Mouse (Mus musculus): ENCODE data around the gene 9930022D16Rik. TPM values are rescaled to one million over a fixed set of nuclear protein-coding genes. Genes with fewer than 3 reads are reported as not detected.

The 9930022D16Rik gene
- total RNA-seq (2023), result 0.80 TPM

GRCm38 (mm10) chr11:109413617-109414016, at the start of gene 9930022D16Rik:
TSS of gene 9930022D16Rik (plus strand) at chr11:109413917.

DNA sequence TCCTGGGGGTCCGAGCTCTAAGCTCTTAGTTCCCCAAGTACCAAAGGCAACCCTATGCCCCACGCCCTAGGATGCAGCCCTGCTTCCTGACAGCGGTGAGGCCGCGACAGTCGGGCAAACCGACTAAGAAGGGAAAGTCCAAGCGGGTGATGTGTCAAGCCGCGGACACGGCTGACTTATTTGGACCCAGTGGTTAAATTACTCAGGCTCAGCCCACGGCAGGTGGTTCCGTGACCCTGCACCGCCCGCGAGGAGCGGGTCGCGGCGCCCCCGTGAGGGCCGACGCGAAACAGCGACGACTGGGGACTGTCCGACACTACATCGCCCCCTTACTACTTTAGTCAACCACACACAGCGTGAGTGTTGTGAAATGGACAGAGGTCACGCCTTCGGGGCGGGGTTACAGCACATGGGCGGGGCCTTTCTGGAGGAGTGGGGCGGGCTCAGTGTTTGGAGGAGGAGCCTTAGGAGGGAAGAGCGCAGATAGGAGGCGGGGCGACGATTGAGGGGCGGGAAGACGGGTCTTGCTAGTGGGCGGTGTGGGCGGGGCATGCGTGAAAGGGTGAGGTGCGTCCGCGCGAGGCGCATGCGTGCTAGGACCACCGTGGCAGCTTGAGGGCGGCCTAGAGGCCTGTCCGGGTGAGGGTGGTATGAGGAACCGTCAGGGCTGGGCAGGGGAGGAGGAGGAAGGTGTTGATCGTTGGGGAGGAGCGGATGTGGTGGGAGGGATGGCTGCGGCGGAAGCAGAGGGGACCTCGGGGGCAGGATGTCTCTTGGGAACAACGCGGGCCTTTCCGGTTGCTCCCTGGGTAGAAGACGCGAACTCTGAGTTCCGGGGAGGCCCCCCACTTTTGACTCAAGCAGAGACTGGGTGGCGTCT, 11.9 kb downstream of the 9930022D16Rik start, which contains the start of gene Amz2:
Gene Amz2 (plus strand): TSS at position 555 of the 880 bp plus-strand sequence.

Other genes with a start within 250 kb of the 9930022D16Rik start
- not detected for gene Rgs9, start 115.8 kb upstream of the 9930022D16Rik start, total RNA-seq (2023)
- gene Gna13, start 51.1 kb upstream of the 9930022D16Rik start, total RNA-seq (2023), result 95.8 TPM
- gene Amz2, start 12.0 kb downstream of the 9930022D16Rik start, total RNA-seq (2023), result 32.6 TPM
- 3.2 TPM for gene Arsg, start 59.5 kb downstream of the 9930022D16Rik start, total RNA-seq (2023)
- 57.1 TPM for gene Slc16a6, start 59.7 kb downstream of the 9930022D16Rik start, total RNA-seq (2023)
- 1.0 TPM for gene Wipi1, start 198.1 kb downstream of the 9930022D16Rik start, total RNA-seq (2023)
- 348 TPM for gene Prkar1a, start 235.5 kb downstream of the 9930022D16Rik start, total RNA-seq (2023)